Mouse (Mus musculus) lung, embryonic 16.5 days (tissue): Measurements from ENCODE around the gene Gpr171. TPM values are rescaled to one million over a fixed set of nuclear protein-coding genes. Genes with fewer than 3 reads are reported as not detected.
"Not testable (repeated sequence)": the region's sequence is repeated elsewhere in the genome, so short reads cannot be mapped to it uniquely, and the experiment has no call there.

ENCODE experiments used
- ATAC-seq: fragments of 200-750 bp; cut with Nextera tagmentation; 2 replicates; pipeline ENCODE4 v1.8.0; 2017; ENCODE audit warnings: low read depth, mild to moderate bottlenecking, moderate library complexity
- H3K27ac ChIP-seq: fragments of 300-500 bp; sonication (generic); 2 replicates; pipeline ENCODE4 v1.5.1; 2014; ENCODE audit warnings: mild to moderate bottlenecking, control low read depth, low read length
- H3K27me3 ChIP-seq: fragments of 300-500 bp; sonication (generic); 2 replicates; pipeline ENCODE4 v1.6.1; 2014; ENCODE audit warnings: low read depth, low read length, mixed read lengths; ENCODE audit not compliant: control insufficient read depth, insufficient read depth
- H3K36me3 ChIP-seq: fragments of 300-500 bp; sonication (generic); 2 replicates; pipeline ENCODE4 v1.6.1; 2014; ENCODE audit warnings: low read length; ENCODE audit not compliant: control insufficient read depth, insufficient read depth
- H3K4me1 ChIP-seq: fragments of 300-500 bp; sonication (generic); replicated peaks from 2 replicates; pipeline ENCODE4 v1.6.1; 2014; ENCODE audit warnings: low read length, mixed read lengths; ENCODE audit not compliant: control insufficient read depth, insufficient read depth
- H3K4me2 ChIP-seq: fragments of 300-500 bp; sonication (generic); 2 replicates; pipeline ENCODE4 v1.6.1; 2014; ENCODE audit warnings: low read depth, low read length, control low read depth
- H3K4me3 ChIP-seq: fragments of 300-500 bp; sonication (generic); 2 replicates; pipeline ENCODE4 v1.5.1; 2014; ENCODE audit warnings: mild to moderate bottlenecking, low read length, control low read depth
- H3K9ac ChIP-seq: fragments of 300-500 bp; sonication (generic); 2 replicates; pipeline ENCODE4 v1.6.1; 2014; ENCODE audit warnings: low read length, control low read depth
- H3K9me3 ChIP-seq: fragments of 300-500 bp; sonication (generic); 2 replicates; pipeline ENCODE4 v1.6.1; 2016; ENCODE audit warnings: low read length; ENCODE audit not compliant: control insufficient read depth
- WGBS: fragments of 180-500 bp; shearing (Covaris S2); extraction: QIAGEN DNeasy Blood & Tissue Kit; methylation state at CpG from one replicate; pipeline ENCODE4 v1.1.7; 2014; 5-methylcytosine and 5-hydroxymethylcytosine counted together
- polyA plus RNA-seq: library from polyadenylated mRNA; unstranded; fragments of >200 nt; fragmentation: Nextera tagmentation; extraction: Ambion mirVana; gene quantifications from 2 replicates; pipeline ENCODE4 v1.2.1, GENCODE M21; 2015

Gene Gpr171
- polyA plus RNA-seq = 1.4 and 1.8 TPM in 2 replicates

DNA sequence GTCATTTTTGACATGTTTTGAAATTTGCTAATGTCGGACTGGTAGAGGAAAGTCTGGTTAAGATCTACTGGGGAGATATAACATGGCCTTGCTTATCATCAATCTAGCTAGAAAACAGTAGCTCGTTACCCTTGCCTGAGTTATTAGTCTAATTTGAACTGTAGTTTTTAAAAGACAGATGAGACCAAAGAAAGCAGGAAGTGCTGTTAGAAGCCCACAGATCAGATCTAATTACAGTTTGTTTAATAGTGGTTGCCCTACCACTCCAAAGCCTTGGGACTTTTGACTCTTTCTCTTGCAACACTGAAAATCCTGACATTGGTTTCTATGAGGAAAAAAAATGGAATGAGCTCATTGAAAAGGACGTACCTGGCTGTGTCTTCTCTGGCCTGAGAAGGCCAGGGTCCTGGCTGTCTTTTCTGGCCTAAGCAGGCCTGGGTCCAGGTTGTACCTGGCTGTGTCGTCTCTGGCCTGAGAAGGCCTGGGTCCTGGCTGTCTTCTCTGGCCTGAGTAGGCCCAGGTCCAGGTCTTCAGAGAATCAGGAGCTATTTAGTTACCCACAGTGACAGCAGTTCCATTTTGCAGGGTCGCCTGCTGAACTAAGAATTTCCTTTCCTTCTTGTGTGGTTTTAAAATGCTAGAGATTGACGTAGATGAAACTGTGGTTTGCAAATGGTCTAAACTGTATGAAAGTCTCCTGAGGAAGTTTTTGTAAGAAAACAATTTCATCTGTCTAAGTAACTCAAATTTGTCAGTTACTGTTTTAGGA is at the start of gene Gpr171:
Gpr171 (minus strand) TSS at position 604 of the 769 bp plus-strand sequence.
- Histone ChIP-seq H3K9ac (no peak within 1 kb of the TSS), H3K36me3 (no peaks in the 10 kb centered on the region), H3K27me3 (no peaks in the 10 kb centered on the region), H3K4me3 (no peak within 1 kb of the TSS), H3K4me2 (no peak within 1 kb of the TSS), H3K9me3 (no peaks in the 10 kb centered on the region), H3K27ac (no peak within 1 kb of the TSS), H3K4me1 (no peaks in the 10 kb centered on the region)
- no peak for ATAC-seq
- WGBS = 67% methylated on average over 6 of the region's 6 CpGs

DNA sequence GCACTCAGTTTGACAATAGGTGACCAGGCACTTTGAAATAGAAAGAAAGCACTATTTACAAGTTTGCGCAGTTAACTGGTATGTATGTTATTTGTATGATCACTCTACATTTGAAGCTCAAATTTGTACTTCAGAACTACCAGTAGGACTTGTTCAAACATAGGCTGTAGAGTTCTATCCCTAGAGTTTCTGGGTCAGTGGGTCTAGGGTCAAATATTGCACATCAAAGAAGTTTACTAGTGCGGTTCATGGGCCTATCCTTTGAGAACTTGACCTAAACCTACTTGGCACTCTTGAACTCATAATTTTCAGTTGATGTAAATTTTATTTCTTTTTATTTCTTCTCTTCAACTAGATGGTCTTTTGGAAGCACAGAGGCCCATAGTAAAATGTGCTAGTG is 49.0 kb upstream of the Gpr171 start:
- Histone ChIP-seq H3K4me2 (no peak overlapping the region), H3K27ac (no peak overlapping the region), H3K9me3 (no peaks in the 10 kb centered on the region), H3K4me1 (no peaks in the 10 kb centered on the region), H3K4me3 (no peak overlapping the region), H3K9ac (no peak overlapping the region), H3K36me3 (no peaks in the 10 kb centered on the region), H3K27me3 (no peaks in the 10 kb centered on the region)
- 90% methylated on average over 2 of the region's 2 CpGs for WGBS
- ATAC-seq = no peak

DNA sequence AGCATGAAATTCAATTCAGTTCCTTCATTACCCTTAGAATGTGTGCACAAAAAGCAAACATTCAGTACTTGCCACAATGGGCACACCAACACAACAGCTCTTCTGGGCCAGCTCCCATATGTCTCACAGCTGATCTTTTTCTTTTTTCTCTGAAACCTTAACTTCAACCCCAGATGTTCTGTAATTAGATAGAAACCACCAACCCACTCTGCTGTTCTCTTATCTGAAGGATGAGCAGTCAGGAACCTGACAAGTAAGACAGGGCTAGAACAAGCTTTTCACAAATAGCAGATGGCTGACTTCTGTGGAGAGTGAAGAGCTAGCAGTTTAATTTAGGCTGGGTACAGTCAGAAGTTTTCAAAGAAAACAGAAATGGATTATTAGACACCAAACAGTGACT is 48.0 kb upstream of the Gpr171 start:
- Histone ChIP-seq H3K4me3 (no peak overlapping the region), H3K4me2 (no peak overlapping the region), H3K9ac (no peak overlapping the region), H3K4me1 (no peaks in the 10 kb centered on the region), H3K27me3 (no peaks in the 10 kb centered on the region), H3K27ac (no peak overlapping the region), H3K9me3 (no peaks in the 10 kb centered on the region), H3K36me3 (no peaks in the 10 kb centered on the region)
- no peak for ATAC-seq

DNA sequence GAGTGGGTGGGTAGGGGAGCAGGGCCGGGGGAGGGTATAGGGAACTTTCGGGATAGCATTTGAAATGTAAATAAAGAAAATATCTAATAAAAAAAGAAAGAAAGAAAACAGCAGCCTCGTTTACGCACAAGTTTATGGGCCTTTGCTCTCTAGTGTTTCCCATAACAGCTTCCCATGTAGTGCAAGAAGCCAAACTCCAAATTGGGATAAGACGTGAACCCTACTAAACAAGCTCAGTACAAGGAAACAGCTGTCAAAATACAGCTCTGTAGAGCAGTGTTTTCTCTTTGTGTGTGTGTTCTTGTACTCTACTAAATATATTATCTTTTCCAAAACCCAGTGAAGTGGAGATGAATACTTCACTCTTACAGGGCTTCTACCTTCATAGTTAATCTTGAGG is 43.6 kb upstream of the Gpr171 start:
- ATAC-seq = no peak
- Histone ChIP-seq H3K27ac (no peak overlapping the region), H3K9ac (no peak overlapping the region), H3K4me2 (no peak overlapping the region), H3K27me3 (no peaks in the 10 kb centered on the region), H3K4me3 (no peak overlapping the region), H3K36me3 (no peaks in the 10 kb centered on the region), H3K4me1 (peaks cover 9% of the 10 kb centered on the region), H3K9me3 (no peaks in the 10 kb centered on the region)
- 59% methylated on average over 5 of the region's 5 CpGs for WGBS

DNA sequence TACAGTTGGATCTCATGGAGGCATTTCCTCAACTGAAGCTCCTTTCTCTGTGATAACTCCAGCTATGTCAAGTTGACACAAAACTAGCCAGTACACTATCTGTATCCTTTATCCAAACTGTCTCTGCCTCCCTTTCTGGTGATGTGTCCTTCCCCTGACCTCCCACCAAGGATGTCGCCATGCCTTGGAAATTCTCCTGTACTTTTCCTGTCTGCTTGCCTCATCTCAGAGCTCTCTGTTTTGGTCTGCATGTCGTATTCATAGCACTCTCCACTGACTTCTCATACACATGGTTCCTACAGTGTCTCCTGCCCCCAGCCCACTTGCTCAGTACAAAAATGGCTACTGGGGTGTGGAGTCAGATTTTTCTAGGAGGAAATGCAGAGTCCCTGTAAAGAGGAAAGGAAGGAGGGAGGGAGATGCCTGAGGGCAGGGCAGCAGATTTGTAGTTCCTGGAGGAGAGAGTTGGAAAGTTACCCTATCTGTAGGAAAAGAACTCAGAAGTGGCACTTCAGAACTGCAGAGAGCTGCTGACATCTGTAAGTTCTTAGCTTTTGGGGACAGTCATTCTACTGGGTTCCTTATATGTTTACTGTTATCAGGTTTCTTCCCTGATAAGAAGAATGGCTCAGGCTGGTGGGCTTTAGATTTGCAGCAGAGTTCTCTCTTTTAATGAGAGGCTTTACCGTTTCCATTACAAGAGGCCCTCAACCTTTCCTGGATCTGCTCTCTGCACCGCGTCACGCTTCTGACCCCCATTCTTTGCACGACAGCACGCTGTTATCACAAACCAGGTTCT is 40.1 kb upstream of the Gpr171 start:
- Histone ChIP-seq H3K36me3 (no peaks in the 10 kb centered on the region), H3K9ac (no peak overlapping the region), H3K4me3 (no peak overlapping the region), H3K27ac (peak overlapping the region; percentile 4; the same call in 1 of the 2 replicates), H3K4me1 (peaks cover 14% of the 10 kb centered on the region), H3K27me3 (no peaks in the 10 kb centered on the region), H3K4me2 (no peak overlapping the region), H3K9me3 (no peaks in the 10 kb centered on the region)
- WGBS = 29% methylated on average over 8 of the region's 8 CpGs
- peak; percentile 15; the same call in 1 of the 2 replicates for ATAC-seq

DNA sequence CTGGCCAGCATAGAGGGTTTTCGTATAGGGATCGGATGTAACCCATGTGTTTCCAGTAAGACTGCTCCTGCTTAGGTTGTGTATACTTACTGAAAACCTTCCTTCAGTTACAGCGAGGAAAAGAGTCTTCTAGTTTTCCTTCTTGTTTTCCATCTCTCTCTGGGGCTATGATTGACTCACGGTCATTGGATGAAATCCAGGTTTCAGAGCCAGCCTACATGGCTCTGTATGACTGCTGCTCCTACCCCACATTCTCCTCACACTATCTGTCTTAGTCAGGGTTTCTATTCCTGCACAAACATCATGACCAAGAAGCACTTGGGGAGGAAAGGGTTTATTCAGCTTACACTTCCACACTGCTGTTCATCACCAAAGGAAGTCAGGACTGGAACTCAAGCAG is 39.3 kb upstream of the Gpr171 start:
- 69% methylated on average over 4 of the region's 4 CpGs for WGBS
- not testable (repeated sequence) for H3K9me3 ChIP-seq, ATAC-seq, H3K9ac ChIP-seq, H3K27me3 ChIP-seq, H3K36me3 ChIP-seq, H3K4me2 ChIP-seq, H3K4me3 ChIP-seq
- H3K27ac ChIP-seq = peak overlapping the region; percentile 75
- peaks cover 14% of the 10 kb centered on the region for H3K4me1 ChIP-seq

DNA sequence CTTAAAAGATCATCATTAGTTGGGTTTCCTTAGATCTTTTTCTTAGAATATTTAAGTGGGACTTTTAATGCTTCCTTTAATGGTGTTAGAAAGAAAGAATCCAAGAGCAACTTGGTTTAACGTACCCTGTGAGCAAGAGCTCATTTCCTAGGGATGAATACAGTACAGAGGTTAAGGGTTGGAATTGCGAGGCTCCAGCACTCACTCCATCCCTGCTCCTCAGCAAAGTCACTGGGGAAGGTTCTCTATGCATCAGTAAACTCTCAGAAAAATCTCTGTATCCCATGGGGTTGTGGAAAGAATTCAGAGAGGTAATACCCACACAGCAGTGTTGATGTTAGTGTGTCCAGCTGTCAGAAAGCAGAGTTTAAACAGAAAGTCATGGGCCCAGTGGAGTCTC is 38.5 kb upstream of the Gpr171 start:
- H3K9ac ChIP-seq = no peak overlapping the region
- H3K27me3 ChIP-seq = no peaks in the 10 kb centered on the region
- H3K27ac ChIP-seq = peak overlapping the region; percentile 75
- H3K4me1 ChIP-seq = peaks cover 14% of the 10 kb centered on the region
- H3K4me2 ChIP-seq = no peak overlapping the region
- 48% methylated on average over 2 of the region's 2 CpGs for WGBS
- no peaks in the 10 kb centered on the region for H3K36me3 ChIP-seq
- H3K9me3 ChIP-seq = no peaks in the 10 kb centered on the region
- ATAC-seq = peak; percentile 56
- no peak overlapping the region for H3K4me3 ChIP-seq

DNA sequence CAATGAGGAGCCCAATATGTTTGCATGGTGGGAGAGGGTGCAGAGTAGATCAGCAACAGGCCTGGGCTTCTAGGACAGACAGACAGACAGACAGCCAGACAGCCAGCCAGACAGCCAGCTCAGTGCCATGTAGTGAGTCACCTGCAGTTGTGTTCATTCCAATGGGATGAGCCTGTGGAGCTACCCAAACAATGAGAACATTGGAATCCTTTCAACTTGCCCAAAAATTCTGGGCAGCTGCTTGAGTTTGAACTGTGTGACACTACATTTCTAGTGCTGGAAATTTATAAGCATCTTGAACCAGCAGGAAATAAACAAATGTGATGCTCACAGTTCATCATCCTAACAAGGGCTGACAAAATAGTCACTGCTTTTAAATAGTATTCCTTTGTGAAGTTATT is 38.0 kb upstream of the Gpr171 start:
- no peaks in the 10 kb centered on the region for H3K9me3 ChIP-seq
- no peak overlapping the region for H3K9ac ChIP-seq
- no peak overlapping the region for H3K4me2 ChIP-seq
- H3K36me3 ChIP-seq = no peaks in the 10 kb centered on the region
- no peak overlapping the region for H3K4me3 ChIP-seq
- peak overlapping the region; percentile 50; the same call in 1 of the 2 replicates for H3K27ac ChIP-seq
- ATAC-seq = peak; percentile 65
- no peaks in the 10 kb centered on the region for H3K27me3 ChIP-seq
- H3K4me1 ChIP-seq = peaks cover 14% of the 10 kb centered on the region

DNA sequence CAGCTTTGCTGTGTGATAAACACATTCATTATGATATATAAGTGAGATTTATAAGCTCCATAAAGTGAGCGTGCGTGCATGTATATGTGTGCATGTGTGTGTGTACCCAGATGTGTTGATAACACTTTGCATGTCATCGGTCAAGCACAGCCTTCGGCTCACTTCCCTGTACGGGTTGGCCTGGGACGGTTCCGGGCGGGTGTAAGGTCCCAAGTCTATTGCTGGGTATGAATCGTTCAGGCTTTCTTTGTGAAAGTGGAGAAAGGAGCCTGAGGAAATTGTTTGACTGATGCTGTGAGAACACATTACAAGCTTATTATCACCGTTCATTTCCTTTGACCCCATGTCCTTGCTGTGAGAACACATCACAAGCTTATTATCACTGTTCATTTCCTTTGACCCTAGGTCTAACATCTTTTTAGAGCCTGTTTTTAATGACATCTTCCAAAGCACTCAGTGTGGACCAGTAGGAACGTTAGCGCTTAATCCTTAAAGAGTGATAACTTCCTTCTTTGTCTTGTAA is 37.4 kb upstream of the Gpr171 start:
- 49% methylated on average over 12 of the region's 12 CpGs for WGBS
- peak; percentile 24 for ATAC-seq
- H3K27ac ChIP-seq = peak overlapping the region; percentile 50; the same call in 1 of the 2 replicates
- H3K27me3 ChIP-seq = no peaks in the 10 kb centered on the region
- peaks cover 14% of the 10 kb centered on the region for H3K4me1 ChIP-seq
- no peak overlapping the region for H3K9ac ChIP-seq
- H3K4me2 ChIP-seq = no peak overlapping the region
- H3K36me3 ChIP-seq = no peaks in the 10 kb centered on the region
- H3K9me3 ChIP-seq = no peaks in the 10 kb centered on the region
- no peak overlapping the region for H3K4me3 ChIP-seq
